Mouse (Mus musculus) adrenal gland, postnatal 36 days (tissue): ENCODE data around the gene Slc22a20. TPM values are rescaled to one million over a fixed set of nuclear protein-coding genes. Genes with fewer than 3 reads are reported as not detected.
A peak's percentile ranks its signal among the peaks of the same experiment; 100 is the strongest.

Experiments
- DNase-seq, 2 experiments: peaks; one replicate each; pipeline ENCODE4 v3.0.0; 2021; ENCODE audit warnings: mixed read lengths in 1 of 2
- total RNA-seq, 2 experiments: library from RNA; stranded (reverse); gene quantifications; 2 replicates each; pipeline ENCODE4 v1.2.3; 2021

The Slc22a20 gene
- total RNA-seq, 2 experiments from 2014 or later, result not detected

- DNase-seq, result peak; percentile 66 to 73
Measured at GRCm38 (mm10) chr19:5952071-5952691, 33.8 kb downstream of the Slc22a20 start.

DNA sequence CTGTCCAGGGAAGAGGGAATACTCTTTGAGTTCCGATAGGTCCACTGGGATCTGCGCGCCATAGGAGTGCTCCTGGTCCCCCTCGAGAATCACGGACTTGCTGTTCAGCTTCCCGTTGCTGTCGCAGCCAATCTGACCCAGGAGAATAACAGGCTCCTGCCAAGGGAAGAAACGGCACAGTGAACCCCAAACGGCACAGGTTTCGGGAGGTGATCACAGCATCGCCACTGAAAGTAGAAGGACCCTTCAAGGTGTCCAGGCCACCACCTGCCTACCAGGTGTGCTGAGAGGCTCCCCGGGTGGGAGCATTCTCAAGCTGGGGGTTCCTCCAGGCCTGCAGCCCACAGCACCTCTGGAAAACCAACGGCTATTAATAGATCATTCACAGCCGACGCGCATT is 34.3 kb downstream of the Slc22a20 start:
- DNase-seq, result no peak

DNA sequence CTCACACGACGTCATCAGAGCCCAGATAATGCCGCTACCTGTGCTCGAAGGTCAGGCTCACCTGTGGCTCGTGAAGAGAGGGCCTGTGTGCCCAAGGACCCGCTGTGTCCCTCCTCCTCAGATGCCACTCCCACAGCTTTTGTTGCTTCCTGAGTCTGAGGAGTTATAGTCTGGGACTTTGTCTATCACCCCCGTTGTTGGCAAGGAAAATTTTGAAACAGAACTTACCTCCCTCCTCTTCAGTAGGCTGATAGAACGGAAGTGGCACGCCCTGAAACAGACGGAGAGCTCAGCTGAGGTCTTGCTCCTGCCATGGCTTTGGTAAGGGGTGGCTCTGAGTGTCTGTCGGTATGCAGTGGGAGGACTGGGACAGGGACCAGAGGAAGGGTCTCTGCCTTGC is 35.7 kb downstream of the Slc22a20 start:
- DNase-seq, result no peak

DNA sequence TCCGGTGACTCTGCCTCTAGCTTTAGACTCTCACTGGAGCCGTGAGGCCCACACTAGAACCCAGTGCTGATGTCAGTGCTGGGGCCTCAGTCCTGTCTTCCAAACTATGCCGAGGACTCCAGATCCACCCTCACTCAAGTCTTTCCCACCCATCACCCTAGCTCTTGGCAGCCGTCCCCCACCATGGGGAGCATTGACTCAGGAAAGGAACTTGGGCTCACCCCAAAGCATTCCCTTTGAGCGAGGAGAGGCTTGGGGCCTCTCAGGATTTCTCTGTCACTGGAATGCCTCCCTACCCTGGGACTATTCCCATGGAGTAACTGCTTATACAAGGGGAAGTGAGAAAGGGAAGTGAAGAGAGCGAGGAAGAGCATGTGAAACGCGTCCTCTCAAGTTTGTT is 40.1 kb downstream of the Slc22a20 start:
- peak in 1 of 2 experiments; percentile 37 for DNase-seq

- no peak for DNase-seq
Measured at GRCm38 (mm10) chr19:5945027-5945426, 40.9 kb downstream of the Slc22a20 start.

GRCm38 (mm10) chr19:5944145-5944544 is 41.8 kb downstream of the Slc22a20 start:
- DNase-seq, result no peak

DNA sequence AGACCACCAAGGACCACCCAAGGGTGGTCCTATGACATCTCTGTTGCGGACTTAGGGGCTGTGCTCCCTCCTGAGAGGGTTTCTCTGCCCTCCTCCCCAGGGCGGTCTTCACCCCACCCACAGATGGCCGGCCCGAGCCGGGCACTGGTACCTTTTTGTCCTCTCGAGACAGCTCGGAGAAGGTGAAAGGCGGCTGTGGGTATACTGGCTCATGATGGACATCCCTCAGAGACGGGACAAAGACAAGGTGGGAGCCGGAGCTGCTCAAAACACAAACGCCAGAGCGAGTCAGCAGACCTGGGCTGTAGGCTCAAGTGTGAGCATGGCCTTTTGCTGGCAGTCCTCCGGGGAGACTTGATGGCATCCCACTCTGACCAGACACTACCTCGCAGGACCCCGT is 42.5 kb downstream of the Slc22a20 start:
- DNase-seq, result no peak

DNA sequence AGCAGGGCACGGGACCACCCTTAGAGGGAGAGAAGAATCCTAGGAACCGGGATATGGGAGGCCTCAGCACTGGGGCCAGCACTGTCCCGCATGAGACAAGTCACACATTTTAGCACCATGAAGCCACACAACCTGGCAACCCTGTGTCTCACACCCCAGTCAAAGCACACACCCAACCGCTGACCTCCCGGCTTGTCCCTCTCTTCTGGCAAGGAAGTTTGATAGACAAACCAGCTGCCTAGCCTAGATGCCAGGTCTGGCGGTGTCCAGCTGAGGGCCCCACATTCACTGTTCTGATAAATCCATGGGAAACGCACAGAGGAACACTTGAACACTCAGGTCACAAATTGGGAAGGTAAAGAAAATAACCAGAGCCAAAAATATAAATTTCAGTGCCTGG is 43.4 kb downstream of the Slc22a20 start:
- no peak for DNase-seq

GRCm38 (mm10) chr19:5940656-5941055 is 45.3 kb downstream of the Slc22a20 start:
- peak; percentile 75 to 79 for DNase-seq

DNA sequence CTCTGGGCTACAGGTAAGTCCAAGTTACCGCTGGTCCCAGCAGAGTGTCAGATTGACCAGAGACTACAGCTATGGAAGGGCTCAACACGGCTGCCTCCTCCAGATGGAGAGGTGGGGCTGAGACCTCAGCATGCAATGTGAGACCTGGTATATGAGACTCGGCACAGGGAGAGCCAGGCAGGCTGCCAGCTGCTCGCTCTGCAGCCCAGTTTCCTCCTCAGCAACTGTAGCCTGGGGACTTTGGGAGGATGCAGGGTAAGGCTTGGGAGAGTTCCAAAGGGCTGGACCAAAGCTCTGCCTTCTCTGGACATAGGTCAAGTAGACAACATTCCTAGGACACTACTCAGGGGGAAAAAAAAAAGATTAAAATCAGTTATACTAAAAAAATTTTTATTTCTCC is 45.8 kb downstream of the Slc22a20 start:
- DNase-seq, result peak; percentile 82 to 89

DNA sequence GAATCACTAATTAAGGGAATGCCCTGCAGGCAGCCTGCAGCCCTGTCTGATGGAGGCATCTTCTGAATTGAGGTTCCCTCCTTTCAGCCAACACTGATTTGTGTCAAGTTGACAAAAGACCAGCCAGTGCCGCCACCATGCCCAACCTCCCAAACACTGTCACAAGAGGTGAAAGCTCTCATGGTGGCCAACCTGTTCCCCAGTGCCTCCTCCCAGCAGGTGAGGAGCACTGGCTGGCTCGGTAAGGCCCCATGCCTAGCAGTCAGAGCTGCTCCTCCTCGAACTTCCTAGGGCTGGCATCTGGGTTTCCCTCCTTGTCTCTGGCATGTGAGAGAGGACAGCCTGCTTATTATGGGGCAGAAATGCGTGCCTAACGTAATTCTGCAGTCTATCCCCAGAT is 46.2 kb downstream of the Slc22a20 start:
- no peak for DNase-seq

DNA sequence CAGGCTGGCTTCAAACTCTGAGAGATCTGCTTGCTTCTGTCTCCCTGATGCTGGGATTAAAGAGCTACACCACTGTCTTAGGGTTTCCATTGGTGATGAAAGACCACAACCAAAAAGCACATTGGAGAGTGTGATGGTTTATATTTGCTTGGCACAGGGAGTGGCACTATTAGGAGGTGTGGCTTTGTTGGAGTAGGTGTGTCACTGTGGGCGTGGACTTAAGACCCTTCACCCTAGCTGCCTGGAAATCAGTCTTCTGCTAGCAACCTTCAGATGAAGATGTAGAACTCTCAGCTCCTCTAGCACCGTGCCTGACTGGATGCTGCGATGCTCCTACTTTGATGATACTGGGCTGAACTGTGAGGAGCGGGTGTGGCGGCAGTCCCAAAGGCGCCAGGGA is 47.4 kb downstream of the Slc22a20 start:
- no peak for DNase-seq

DNA sequence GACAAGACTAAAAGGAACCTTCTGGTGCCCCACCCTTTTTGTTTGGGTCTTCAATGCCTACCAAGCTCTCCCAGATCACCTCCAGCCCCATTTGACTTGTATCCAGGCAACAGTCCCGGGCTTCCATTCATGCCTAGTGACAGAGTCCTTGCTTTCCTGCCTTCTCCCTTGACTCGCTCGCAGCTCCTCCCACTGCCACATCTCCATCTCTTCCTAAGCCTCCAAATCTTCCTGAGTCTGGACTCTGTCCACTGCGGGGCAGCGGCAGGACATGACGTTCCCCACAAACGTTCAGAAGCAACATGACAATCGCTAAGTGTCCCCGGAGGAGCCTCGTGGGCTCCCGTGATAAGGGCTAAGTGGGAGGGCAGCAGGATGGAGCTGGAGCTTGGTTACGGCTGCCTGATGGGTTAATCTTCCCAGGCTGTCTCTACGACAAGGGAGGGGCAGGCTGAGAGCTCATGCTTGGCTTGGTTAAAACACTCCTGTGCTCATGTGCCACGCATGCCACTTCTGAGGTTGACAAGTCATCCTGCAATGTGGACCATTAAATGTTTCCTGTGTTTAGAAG is 48.0 kb downstream of the Slc22a20 start:
- DNase-seq, result no peak

- no peak for DNase-seq
Measured at GRCm38 (mm10) chr19:5937095-5937835, 48.7 kb downstream of the Slc22a20 start.

DNA sequence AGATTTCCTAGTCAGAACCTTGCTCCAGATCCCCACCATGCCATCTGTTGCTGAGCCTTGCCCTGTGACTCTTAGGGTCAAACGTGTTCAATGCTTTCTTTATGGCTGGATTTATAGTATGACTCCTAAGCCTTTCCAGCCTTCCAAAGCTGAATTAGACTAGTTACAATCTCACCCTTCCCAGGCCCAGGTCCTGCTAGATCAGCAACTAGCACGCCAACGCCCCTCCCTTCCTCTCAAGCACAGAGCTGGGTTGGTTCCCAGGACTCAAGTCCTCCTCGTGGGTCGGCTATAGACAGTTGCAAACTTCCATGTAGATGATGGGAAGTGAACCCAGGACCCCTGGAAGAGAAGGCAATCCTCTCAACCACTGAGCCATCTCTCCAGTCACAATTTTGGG is 50.3 kb downstream of the Slc22a20 start:
- peak in 1 of 2 experiments; percentile 47 for DNase-seq

- peak; percentile 75 to 79 for DNase-seq
Measured at GRCm38 (mm10) chr19:5935266-5935665, 50.7 kb downstream of the Slc22a20 start.

DNA sequence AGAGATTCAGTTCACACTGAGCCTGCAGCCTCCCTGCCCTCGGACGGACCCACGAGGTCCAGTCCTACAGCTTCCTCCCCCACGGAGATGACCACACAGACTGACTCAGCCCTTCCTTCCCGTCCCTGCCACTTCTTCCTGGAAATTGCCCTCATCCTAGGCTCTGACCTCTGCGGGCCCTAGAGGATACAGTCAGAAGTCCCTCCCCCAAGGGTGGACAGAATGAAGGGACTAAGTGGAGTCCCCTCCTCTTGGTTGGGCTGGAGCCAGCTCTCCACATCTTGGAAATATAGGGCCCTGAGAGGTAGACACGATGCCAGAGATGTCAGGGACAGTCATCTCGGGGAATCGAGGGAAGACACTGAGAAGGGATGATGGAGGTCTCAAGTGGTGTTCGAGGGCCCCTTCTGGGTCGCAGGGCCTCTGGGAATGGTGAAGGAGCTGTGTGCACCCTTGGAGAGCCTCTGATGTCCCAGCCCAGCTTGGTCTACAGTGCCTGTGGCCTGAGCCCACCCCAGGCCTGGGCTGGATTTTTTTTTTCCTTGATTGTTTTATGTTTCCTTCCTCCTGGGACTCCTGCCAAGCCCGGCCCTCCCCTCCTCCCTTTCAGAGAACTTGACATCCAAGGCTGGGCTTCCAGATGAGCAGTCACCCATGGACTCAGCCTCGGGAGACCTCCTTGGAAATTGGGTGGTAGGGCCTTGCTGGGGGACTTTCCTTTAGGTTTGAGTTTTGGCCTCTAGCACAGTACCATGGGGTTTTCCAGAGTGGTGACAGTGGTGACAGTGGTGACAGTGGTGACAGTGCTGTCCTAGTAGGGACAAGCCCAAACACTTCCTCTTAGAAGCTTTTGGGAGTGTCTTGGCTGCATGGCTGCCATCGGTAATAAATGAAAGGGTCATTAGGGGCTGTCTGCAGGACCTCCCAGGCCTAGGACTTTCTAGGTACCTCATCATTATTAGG is 56.0 kb downstream of the Slc22a20 start:
- peak; percentile 76 to 82 for DNase-seq

GRCm38 (mm10) chr19:5928546-5928945 is 57.4 kb downstream of the Slc22a20 start:
- no peak for DNase-seq

GRCm38 (mm10) chr19:5928104-5928503 is 57.8 kb downstream of the Slc22a20 start:
- DNase-seq, result no peak

GRCm38 (mm10) chr19:5927532-5927931 is 58.4 kb downstream of the Slc22a20 start:
- DNase-seq, result no peak

GRCm38 (mm10) chr19:5927026-5927425 is 58.9 kb downstream of the Slc22a20 start:
- peak in 1 of 2 experiments; percentile 39 for DNase-seq

- no peak for DNase-seq
Measured at GRCm38 (mm10) chr19:5925311-5925855, 60.6 kb downstream of the Slc22a20 start.
